Mouse (Mus musculus) erythroblast, embryonic 14.5 days (primary cell): ENCODE measurements at regions not wholly inside any gene's neighbourhood (a gene's known extent, or its start where the extent isn't known, plus 50 kb on each side); places are given as distances from the start of the nearest gene placed in this dataset.

ENCODE experiments used
- GATA1 ChIP-seq: IDR thresholded peaks from 2 replicates; pipeline ENCODE4 v1.6.1; 2012; ENCODE audit warnings: low read length, inconsistent platforms, mixed read lengths
- TAL1 ChIP-seq: IDR thresholded peaks from 3 replicates; pipeline ENCODE4 v1.6.1; 2012; ENCODE audit warnings: low read length, inconsistent platforms, mixed read lengths

DNA sequence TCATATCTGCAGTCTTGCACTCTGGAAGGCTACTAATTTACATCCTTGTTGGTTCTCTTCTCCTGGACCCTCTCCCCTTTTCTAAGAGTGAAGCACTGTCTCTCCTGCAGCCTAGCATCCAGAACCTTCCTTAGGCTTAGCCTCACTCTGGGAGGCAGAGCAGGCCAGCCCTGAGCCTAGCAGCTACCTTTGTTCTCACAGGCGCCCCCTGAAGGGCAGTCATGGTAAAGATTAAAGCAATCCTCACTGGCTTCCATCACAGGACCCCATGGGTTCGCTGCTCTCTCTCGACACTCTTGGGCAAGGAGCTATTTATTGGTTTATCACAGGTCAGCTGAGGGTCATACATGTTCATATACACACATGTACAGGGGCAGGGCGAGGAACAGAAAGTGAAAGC, 191.8 kb upstream of the Cadm1 start:
- TF ChIP-seq TAL1 (no peak), GATA1 (no peak)
